Mouse (Mus musculus): Measurements from ENCODE around the gene Tmbim1.

DNA sequence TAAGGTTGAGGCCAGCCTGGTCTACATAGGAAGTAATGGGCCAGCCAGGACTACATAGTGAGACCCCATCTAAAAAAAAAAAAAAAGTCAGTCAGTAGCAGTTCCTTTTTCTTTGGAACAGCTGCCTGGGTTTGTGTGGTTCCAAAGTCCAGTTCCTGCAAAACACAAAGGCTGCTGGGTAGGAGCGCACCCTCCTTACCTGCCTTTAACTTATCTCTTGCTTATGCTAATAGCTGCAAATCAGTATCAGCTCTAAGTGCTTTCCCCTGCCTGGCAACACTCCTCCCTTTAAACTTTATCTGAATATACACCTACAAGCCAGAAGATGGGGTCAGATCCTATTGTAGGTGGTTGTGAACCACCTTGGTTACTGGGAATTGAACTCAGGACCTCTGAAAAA is 1.7 kb upstream of the Tmbim1 start:
- TF ChIP-seq CTCF (IDR thresholded peaks at IDR 0.05; ENCODE audit: borderline replicate concordance, control insufficient read depth, extremely low read depth, insufficient read depth, low read length, poor library complexity) (no peak), POLR2A (IDR thresholded peaks at IDR 0.05; ENCODE audit: control insufficient read depth, extremely low read depth, insufficient read depth, low read length, poor library complexity) (no peak)

All from thymus, adult 2 months (tissue).